Mouse (Mus musculus) effector memory CD4-positive, alpha-beta T cell, adult 5 months (primary cell): ENCODE data around the gene Oser1. TPM values are rescaled to one million over a fixed set of nuclear protein-coding genes. Genes with fewer than 3 reads are reported as not detected.

Experiments used
- polyA plus RNA-seq: library from polyadenylated mRNA; unstranded; fragments of 100-300 nt; shearing (Covaris generic); gene quantifications from one replicate; pipeline ENCODE4 v1.2.1, GENCODE M21; 2017

Oser1 gene
- 196 TPM for polyA plus RNA-seq

GRCm38 (mm10) chr2:163424597-163424996, at the start of gene Oser1:
TSS of gene Oser1 (minus strand) at chr2:163424697.

GRCm38 (mm10) chr2:163472466-163472851, 48.0 kb upstream of the Oser1 start, which contains the start of gene Fitm2:
TSS of gene Fitm2 (minus strand) at chr2:163472629.

GRCm38 (mm10) chr2:163438246-163438618, 13.7 kb upstream of the Oser1 start, which contains the start of gene Gdap1l1:
TSS of gene Gdap1l1 (plus strand) at chr2:163438476.

GRCm38 (mm10) chr2:163397905-163398304, 26.6 kb downstream of the Oser1 start, which contains the start of gene Jph2:
TSS of gene Jph2 (minus strand) at chr2:163397993.

Other genes starting within 250 kb of the Oser1 start
- gene Tox2, start 221.6 kb downstream of the Oser1 start, polyA plus RNA-seq, result 57.9 TPM
- gene Jph2, start 26.7 kb downstream of the Oser1 start, polyA plus RNA-seq, result not detected
- not detected for gene Gdap1l1, start 13.8 kb upstream of the Oser1 start, polyA plus RNA-seq
- 2.9 TPM for gene Fitm2, start 47.9 kb upstream of the Oser1 start, polyA plus RNA-seq
- gene R3hdml, start 67.6 kb upstream of the Oser1 start, polyA plus RNA-seq, result not detected
- gene Hnf4a, start 82.1 kb upstream of the Oser1 start, polyA plus RNA-seq, result not detected
- gene Ttpal, start 177.6 kb upstream of the Oser1 start, polyA plus RNA-seq, result 44.4 TPM
- 507 TPM for gene Serinc3, start 220.4 kb upstream of the Oser1 start, polyA plus RNA-seq
- gene Pkig, start 233.7 kb upstream of the Oser1 start, polyA plus RNA-seq, result 3.5 TPM